ENCODE assay signal across 20 mouse cellular contexts in the genomic region with DNA sequence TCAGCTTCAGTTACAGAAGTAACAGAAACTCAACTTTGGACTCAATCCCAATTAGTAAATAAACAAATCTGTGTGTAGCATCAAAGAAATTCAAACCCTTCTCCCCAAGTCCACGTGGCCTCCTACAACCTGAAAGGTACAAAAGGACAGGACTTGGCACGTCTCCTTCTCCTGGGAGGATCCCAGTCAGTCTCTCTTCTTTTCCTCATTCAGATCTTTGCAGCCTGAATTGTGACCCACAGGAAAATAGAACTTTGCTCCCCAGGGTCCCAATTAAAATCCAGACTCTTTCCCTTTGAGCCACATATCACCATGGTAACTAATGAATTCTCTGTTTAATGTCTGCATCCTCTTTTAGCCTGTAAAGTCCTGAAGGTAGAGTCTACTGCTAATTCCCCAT. TPM values are rescaled to one million over a fixed set of nuclear protein-coding genes. Genes with fewer than 3 reads are reported as not detected.
A peak's percentile ranks its signal among the peaks of the same experiment; 100 is the strongest.
DNase-seq lines count a peak whose midpoint lies in the region; ATAC-seq and TF ChIP-seq lines count a peak whose summit lies in the region.
"Had no signal": no experiment of that assay in that cellular context is flagged by ENCODE, and none has a peak within 500 bp of the region (broad histone marks: within the 10 kb centered on the region; RNA-seq: fewer than 3 reads in every experiment).

No protein-coding gene starts in this region.

- ATAC-seq in hindbrain, embryonic 16.5 days = peak; percentile 61
- ATAC-seq in hindbrain, embryonic 11.5 days (ENCODE audit: low FRiP score) = no peak
- ATAC-seq in liver, embryonic 11.5 days (replicated peaks; ENCODE audit: low FRiP score) = no peak

- H3K27me3 ChIP-seq in hindbrain, embryonic 16.5 days (replicated peaks; ENCODE audit: control insufficient read depth, insufficient read depth, low read length) = no peaks in the 10 kb centered on the region
- no peaks in the 10 kb centered on the region for H3K27me3 ChIP-seq in hindbrain, embryonic 11.5 days (ENCODE audit: control insufficient read depth, insufficient read depth, low read length)
- H3K27me3 ChIP-seq in liver, adult 2 months (ENCODE audit: control insufficient read depth, insufficient read depth, low read length) = no peaks in the 10 kb centered on the region
- H3K27me3 ChIP-seq in liver, embryonic 11.5 days (replicated peaks; ENCODE audit: control insufficient read depth, insufficient read depth, low read length) = no peaks in the 10 kb centered on the region
- no peaks in the 10 kb centered on the region for H3K27me3 ChIP-seq in small intestine, adult 2 months (ENCODE audit: control insufficient read depth, insufficient read depth, low read length)
- H3K27me3 ChIP-seq: heart, embryonic 15.5 days; limb, embryonic 13.5 days; megakaryocyte, embryonic 14.5 days had no signal

- TF ChIP-seq CTCF in liver, adult 2 months (IDR thresholded peaks at IDR 0.05; ENCODE audit: low read depth, low read length) = no peak
- TF ChIP-seq CTCF in small intestine, adult 2 months (IDR thresholded peaks at IDR 0.05; ENCODE audit: extremely low read depth, insufficient read length, insufficient replicate concordance, low read depth, low read length) = no peak

- H3K4me1 ChIP-seq in hindbrain, embryonic 16.5 days (ENCODE audit: control insufficient read depth, insufficient read depth, low read depth, low read length) = no peaks in the 10 kb centered on the region
- H3K4me1 ChIP-seq in hindbrain, embryonic 11.5 days (replicated peaks; ENCODE audit: control insufficient read depth, insufficient read depth, low read length) = no peaks in the 10 kb centered on the region
- H3K4me1 ChIP-seq in liver, adult 2 months (ENCODE audit: control insufficient read depth, insufficient read depth, low read length) = no peaks in the 10 kb centered on the region
- no peaks in the 10 kb centered on the region for H3K4me1 ChIP-seq in liver, embryonic 11.5 days (replicated peaks; ENCODE audit: control insufficient read depth, insufficient read depth, low read length)
- peaks cover 10% of the 10 kb centered on the region; the same call in 1 of the 2 replicates for H3K4me1 ChIP-seq in small intestine, adult 2 months (ENCODE audit: control insufficient read depth, insufficient read depth, insufficient read length, low read length)

- 29% methylated on average over 2 of the region's 2 CpGs for WGBS in hindbrain, embryonic 16.5 days
- 65% methylated on average over 2 of the region's 2 CpGs for WGBS in hindbrain, embryonic 11.5 days
- WGBS in liver, adult 2 months = 34% methylated on average over 2 of the region's 2 CpGs
- WGBS in liver, embryonic 11.5 days = 83% methylated on average over 2 of the region's 2 CpGs
- 8% methylated on average over 2 of the region's 2 CpGs for WGBS in small intestine, adult 2 months

- H3K36me3 ChIP-seq in hindbrain, embryonic 16.5 days (ENCODE audit: control insufficient read depth, insufficient read depth, low read length) = no peaks in the 10 kb centered on the region
- H3K36me3 ChIP-seq in hindbrain, embryonic 11.5 days (ENCODE audit: control insufficient read depth, insufficient read depth, low read length) = no peaks in the 10 kb centered on the region
- H3K36me3 ChIP-seq in liver, adult 2 months (ENCODE audit: control insufficient read depth, insufficient read depth, low read length) = no peaks in the 10 kb centered on the region
- no peaks in the 10 kb centered on the region for H3K36me3 ChIP-seq in liver, embryonic 11.5 days (ENCODE audit: control insufficient read depth, insufficient read depth, low read length)
- H3K36me3 ChIP-seq in small intestine, adult 2 months (ENCODE audit: control insufficient read depth, insufficient read depth, low read length) = no peaks in the 10 kb centered on the region
- H3K36me3 ChIP-seq: heart, embryonic 15.5 days; limb, embryonic 13.5 days had no signal

- H3K27ac ChIP-seq in hindbrain, embryonic 16.5 days (ENCODE audit: low read depth, low read length) = no peak overlapping the region
- no peak overlapping the region for H3K27ac ChIP-seq in hindbrain, embryonic 11.5 days (ENCODE audit: low read depth, low read length)
- no peak overlapping the region for H3K27ac ChIP-seq in liver, adult 2 months (replicated peaks; ENCODE audit: insufficient read depth, low read depth, low read length)
- no peak overlapping the region for H3K27ac ChIP-seq in liver, embryonic 11.5 days (ENCODE audit: low read depth, low read length)
- peak overlapping the region; percentile 30; the same call in 1 of the 2 replicates for H3K27ac ChIP-seq in small intestine, adult 2 months (ENCODE audit: insufficient read depth, low read depth, low read length)
- H3K27ac ChIP-seq: heart, adult 2 months; heart, embryonic 15.5 days; kidney, postnatal 0 days; limb, embryonic 13.5 days had no signal

- no peaks in the 10 kb centered on the region for H3K9me3 ChIP-seq in hindbrain, embryonic 16.5 days (ENCODE audit: control insufficient read depth, low read length)
- no peaks in the 10 kb centered on the region for H3K9me3 ChIP-seq in hindbrain, embryonic 11.5 days (ENCODE audit: control insufficient read depth, low read length)
- H3K9me3 ChIP-seq in liver, embryonic 11.5 days (ENCODE audit: control insufficient read depth, low read length) = no peaks in the 10 kb centered on the region
- H3K9me3 ChIP-seq: heart, embryonic 15.5 days; limb, embryonic 13.5 days had no signal

- no peak for DNase-seq in hindbrain, embryonic 11.5 days (ENCODE audit: low spot score)
- DNase-seq in liver, adult 2 months (ENCODE audit: extremely low read depth, low read depth, low spot score) = peak; percentile 70
- DNase-seq in liver, embryonic 11.5 days (ENCODE audit: low spot score) = no peak
- peak; percentile 68 to 86 for DNase-seq in kidney, postnatal 25 days
- no peak for DNase-seq in testis, postnatal 10 days (ENCODE audit: low spot score)
- DNase-seq: adrenal gland, postnatal 36 days; cerebellum, adult 9-11 months; embryo, embryonic 11 days; gastrocnemius, postnatal 14 days; heart, adult 2 months; lung, postnatal 10 days; right cerebral cortex, adult 18-20 months; thymus, adult 18-20 months had no signal

- H3K9ac ChIP-seq in hindbrain, embryonic 16.5 days (ENCODE audit: low read depth, low read length) = no peak overlapping the region
- no peak overlapping the region for H3K9ac ChIP-seq in hindbrain, embryonic 11.5 days (ENCODE audit: low read depth, low read length)
- no peak overlapping the region for H3K9ac ChIP-seq in liver, adult 2 months (ENCODE audit: low read depth, low read length)
- no peak overlapping the region for H3K9ac ChIP-seq in liver, embryonic 11.5 days (ENCODE audit: low read depth, low read length)
- H3K9ac ChIP-seq: heart, embryonic 15.5 days; limb, embryonic 13.5 days had no signal

- no peak overlapping the region for H3K4me2 ChIP-seq in hindbrain, embryonic 16.5 days (ENCODE audit: low read length)
- no peak overlapping the region for H3K4me2 ChIP-seq in hindbrain, embryonic 11.5 days (replicated peaks; ENCODE audit: low read depth, low read length)
- no peak overlapping the region for H3K4me2 ChIP-seq in liver, embryonic 11.5 days
- H3K4me2 ChIP-seq: heart, embryonic 15.5 days; limb, embryonic 13.5 days had no signal

- no peaks in the 10 kb centered on the region for H3K79me2 ChIP-seq in liver, adult 2 months (ENCODE audit: control insufficient read depth, insufficient read depth, low read length)

- no peak overlapping the region for H3K4me3 ChIP-seq in hindbrain, embryonic 16.5 days (ENCODE audit: low read length)
- no peak overlapping the region for H3K4me3 ChIP-seq in hindbrain, embryonic 11.5 days (ENCODE audit: low read depth, low read length)
- H3K4me3 ChIP-seq in liver, adult 2 months (ENCODE audit: insufficient read depth, low read depth, low read length) = no peak overlapping the region
- no peak overlapping the region for H3K4me3 ChIP-seq in liver, embryonic 11.5 days (ENCODE audit: low read depth, low read length)
- H3K4me3 ChIP-seq in small intestine, adult 2 months (ENCODE audit: low read depth, low read length) = no peak overlapping the region
- H3K4me3 ChIP-seq: heart, adult 2 months; heart, embryonic 15.5 days; limb, embryonic 13.5 days; myocyte had no signal

- no peak for TF ChIP-seq POLR2A in liver, adult 2 months (IDR thresholded peaks at IDR 0.05; ENCODE audit: extremely low read depth, insufficient read depth, low read length)
- no peak for TF ChIP-seq POLR2A in small intestine, adult 2 months (IDR thresholded peaks at IDR 0.05; ENCODE audit: low read depth, low read length)

RNA-seq across cellular contexts. Expression of gene Osbpl3, which starts 10.4 kb away (rescaled TPM):
- 4.5 TPM in 2 replicates for polyA plus RNA-seq in hindbrain, embryonic 16.5 days (2015; fragmentation: Nextera tagmentation; extraction: Ambion mirVana)
- 4.7 and 7.2 TPM in 2 replicates for polyA plus RNA-seq in hindbrain, embryonic 11.5 days (2014; fragmentation: Nextera tagmentation; extraction: Ambion mirVana)
- total RNA-seq in liver, adult 2 months (2014; rRNA removed) = 0.83 and 1.4 TPM in 2 replicates
- 0.15 and 0.16 TPM in 2 replicates for polyA plus RNA-seq in liver, adult 2 months (2012; rRNA removed)
- polyA plus RNA-seq in liver, embryonic 11.5 days (2014; fragmentation: Nextera tagmentation; extraction: Ambion mirVana) = 2.5 and 2.8 TPM in 2 replicates
- 6.8 and 13.9 TPM in 2 replicates for polyA plus RNA-seq in small intestine, adult 2 months (2012; rRNA removed)

Comparison
In these comparisons a context has a peak if more than half of its experiments do, and no peak if none do; other contexts are left out.
1. DNase-seq: peak in liver, adult 2 months (single experiment) and kidney, postnatal 25 days (2 of 2); none in hindbrain, embryonic 11.5 days (single experiment), liver, embryonic 11.5 days (single experiment) and testis, postnatal 10 days (single experiment).